Mouse (Mus musculus): ENCODE data around the gene Lig3.

The Lig3 gene

DNA sequence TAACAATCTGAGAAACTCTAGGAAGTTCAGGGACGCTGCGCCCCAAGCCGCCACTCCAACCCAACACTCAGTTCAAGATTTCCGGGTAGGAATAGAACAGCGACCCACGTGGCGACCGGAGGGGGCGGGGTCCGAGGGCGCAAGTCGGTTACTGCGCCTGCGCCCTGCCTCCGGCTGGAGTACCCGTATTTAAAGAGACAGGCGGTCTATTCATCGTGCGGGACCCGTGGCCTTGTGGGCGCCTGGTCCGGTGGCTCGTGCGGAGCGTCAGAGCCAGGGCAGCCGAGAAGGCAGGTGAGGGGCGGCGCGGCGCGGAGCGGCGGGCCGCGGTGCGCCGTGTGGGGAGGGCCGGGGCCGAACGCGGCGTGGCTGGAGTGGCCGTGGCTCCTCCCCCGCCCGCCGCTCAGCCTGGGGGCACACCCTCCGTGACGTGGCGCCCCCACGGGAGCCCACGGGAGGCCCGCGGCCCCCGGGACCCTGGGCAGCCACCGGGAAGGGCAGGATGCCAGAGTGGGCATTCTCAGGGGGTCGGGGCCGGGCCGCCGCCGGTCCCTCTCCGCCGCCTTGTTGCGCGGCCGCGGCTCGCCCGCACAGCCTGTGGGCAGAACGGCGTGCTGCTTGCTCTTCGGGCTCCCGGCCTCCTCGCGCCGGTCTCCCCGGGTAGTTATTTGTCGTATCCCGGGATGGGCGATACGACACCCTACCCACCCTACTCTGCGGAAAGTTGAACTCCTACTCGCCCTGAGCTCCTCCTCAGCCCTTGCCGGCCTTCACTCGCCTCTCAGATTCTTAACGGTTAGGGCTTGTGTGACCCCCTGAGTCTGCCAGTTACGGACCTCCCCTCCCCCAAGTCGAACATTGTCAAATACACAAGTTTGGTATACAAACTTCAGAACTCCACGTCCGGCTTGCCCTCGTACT lies at the start of gene Lig3:
TSS of gene Lig3 (plus strand) at position 126 of the 921 bp plus-strand sequence.
- DNase-seq (ENCODE audit: low spot score): peak; percentile 88

DNA sequence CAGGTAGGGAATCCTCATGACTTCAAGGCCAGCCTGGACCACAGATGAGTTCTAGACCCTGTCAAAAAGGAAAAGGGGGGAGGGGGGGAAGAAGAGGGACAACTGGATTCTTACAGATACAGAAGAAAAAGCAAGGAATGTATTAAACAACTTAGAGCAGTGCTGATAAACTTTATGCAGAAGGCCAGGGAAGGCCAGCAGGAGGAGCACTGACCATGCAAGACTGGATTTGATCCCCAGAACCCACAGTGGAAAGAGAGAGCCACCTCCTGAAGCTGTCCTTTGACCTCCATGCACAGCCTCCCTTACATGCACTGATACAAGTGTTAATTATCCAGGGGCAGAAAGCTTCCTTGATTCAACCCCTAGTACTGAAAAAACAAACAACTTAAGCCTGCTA lies 46.7 kb upstream of the Lig3 start:
- DNase-seq (ENCODE audit: low spot score): no peak

DNA sequence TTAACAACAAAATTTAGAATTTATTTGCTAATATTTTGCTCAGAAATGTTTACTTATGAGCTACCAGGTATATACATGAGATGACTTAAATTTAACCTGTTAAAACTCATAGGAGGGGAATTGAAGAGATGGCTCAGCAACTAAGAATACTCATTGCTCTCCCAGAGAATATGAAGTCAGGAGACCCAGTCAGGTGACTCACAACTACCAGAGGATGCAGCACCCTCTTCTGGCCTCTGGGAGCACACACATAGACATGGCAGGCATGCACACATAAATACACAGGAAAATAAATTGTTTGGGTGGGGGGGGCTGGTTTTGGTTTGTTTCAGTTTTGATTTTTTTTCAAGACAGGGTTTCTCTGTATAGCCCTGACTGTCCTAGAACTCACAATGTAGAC lies 41.9 kb upstream of the Lig3 start:
- DNase-seq (ENCODE audit: low spot score): no peak

DNA sequence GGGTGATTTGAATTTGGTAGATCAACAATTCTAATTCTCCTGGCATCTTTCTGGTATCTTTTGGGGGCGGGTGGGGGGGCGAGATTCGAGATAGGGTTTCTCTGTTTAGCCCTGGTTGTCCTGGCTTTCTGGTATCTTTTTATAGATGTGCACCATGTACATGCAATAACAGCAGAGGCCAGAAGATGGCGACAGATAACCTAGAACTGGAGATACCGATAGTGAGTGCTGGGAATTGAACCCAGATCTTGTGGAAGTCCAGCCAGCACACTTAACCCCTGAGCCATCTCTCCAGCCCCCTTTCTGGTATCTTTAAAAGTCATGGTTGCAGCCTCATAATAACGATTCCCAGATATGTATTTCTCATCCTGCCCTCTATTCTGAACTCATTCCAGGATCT lies 34.8 kb upstream of the Lig3 start:
- no peak for DNase-seq (ENCODE audit: low spot score)

DNA sequence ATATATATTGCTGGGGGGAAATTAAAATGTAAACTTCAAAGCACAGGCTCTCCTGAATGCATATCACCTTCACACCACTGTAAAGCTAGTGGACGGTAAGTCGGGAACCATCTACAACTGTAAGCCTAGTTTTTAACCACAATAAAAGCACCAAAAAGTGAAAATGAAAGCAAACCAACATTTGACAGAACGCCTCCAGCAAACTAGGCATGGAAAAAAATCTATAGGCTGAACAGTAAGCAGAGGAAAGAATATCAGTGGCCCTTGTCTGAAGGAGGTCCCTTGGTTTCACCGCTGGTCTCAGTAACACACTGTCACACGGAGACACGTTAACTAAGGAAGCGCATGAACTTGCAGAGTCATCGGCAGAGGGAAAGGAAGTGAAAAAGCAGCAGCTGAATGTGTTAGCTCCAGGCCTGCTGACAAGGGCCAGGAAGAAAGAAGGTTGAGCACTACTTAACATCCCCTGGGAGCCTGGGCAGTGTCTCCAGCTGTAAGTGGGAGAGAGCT lies 34.0 kb upstream of the Lig3 start:
- DNase-seq (ENCODE audit: low spot score): no peak

DNA sequence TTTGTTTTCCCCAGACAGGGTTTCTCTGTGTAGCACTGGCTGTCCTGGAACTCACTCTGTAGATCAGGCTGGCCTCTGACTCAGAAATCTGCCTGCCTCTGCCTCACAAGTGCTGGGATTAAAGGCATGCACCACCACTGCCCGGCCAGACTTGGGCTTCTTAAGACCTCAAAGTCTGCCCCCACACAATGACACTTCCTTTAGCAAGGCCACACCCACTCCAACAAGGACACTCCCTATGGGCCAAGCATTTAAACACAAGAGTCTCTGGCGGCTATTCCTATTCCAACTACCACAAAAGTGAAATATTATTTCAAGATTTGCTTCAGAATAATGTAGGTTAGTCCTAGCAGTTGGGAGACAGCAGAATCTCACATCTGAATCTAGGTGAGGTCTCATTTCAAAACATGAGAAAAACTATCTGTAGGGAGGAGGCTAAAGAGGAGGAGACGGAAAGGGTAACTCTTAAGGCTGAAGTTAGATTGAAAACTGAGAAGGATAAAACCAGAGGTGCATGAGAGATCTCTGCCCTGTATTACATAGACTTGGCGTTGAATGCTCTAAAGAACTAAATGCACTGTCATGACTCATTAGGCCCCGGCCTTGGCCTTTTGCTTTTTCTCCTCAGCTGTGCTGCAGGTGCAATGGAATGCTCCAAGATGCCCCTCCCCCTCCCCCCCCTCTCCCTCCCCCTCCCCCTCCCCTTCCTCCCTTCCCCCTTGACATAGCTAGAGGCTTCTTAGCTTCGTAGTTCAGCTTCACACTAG lies 28.4 kb upstream of the Lig3 start:
- no peak for DNase-seq (ENCODE audit: low spot score)

DNA sequence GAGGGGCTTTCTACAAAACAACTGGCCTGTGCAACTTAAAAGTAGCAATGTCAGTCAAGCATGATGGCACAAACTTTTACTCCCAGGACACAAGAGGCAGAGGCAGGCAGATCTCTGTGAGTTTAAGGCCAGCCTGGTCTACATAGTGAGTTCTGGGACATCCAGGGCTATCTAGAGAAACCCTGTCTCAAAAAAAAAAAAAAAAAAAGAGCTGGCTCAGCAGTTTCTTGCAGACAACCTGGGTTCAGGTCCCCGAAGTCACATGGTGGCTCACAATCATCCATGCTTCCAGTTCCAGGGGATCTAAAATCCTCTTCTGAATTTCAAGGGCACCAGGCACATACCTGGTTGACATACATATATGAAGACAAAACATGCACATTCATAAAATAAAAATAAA lies 25.0 kb upstream of the Lig3 start:
- no peak for DNase-seq (ENCODE audit: low spot score)

DNA sequence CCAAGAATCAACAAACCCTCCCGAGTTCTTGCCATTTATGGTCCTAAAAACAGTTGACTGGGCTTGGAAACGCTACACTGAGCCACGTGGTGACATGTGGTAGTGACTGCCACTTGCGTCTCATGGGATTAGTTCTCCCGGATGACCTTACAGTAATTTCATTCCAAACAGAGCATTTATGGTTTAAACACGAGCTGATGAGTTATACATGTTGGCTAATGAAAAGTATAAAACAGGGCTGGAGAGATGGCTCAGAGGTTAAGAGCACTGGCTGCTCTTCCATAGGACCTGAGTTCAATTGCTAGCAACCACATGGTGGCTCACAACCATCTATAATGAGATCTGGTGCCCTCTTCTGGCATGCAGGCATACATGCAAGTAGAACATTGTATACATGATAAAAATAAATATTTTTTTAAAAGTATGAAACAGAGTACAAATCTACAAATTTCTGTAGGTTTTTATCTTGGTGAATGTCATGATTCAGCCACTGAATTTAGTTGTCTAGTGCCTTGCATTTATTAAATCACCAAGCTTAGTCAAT lies 18.6 kb upstream of the Lig3 start:
- no peak for DNase-seq (ENCODE audit: low spot score)

DNA sequence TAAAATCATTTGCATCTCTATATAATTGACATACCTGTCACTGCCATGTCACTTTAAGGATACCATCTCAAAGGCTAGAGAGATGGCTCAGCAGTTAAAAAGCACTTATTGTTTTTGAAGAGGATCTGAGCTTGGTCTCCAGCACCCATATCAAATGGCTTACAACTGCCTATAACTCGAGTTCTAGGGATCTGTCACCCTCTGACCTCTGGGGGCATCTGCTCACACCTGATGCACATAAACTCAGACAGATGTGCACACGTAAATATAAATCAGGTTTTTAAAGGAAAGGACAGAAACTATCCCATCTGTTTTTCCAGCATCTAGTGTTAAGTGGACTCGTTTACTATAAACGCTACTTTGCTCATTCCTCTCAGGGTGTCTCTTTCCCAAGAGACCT lies 17.6 kb upstream of the Lig3 start:
- no peak for DNase-seq (ENCODE audit: low spot score)

DNA sequence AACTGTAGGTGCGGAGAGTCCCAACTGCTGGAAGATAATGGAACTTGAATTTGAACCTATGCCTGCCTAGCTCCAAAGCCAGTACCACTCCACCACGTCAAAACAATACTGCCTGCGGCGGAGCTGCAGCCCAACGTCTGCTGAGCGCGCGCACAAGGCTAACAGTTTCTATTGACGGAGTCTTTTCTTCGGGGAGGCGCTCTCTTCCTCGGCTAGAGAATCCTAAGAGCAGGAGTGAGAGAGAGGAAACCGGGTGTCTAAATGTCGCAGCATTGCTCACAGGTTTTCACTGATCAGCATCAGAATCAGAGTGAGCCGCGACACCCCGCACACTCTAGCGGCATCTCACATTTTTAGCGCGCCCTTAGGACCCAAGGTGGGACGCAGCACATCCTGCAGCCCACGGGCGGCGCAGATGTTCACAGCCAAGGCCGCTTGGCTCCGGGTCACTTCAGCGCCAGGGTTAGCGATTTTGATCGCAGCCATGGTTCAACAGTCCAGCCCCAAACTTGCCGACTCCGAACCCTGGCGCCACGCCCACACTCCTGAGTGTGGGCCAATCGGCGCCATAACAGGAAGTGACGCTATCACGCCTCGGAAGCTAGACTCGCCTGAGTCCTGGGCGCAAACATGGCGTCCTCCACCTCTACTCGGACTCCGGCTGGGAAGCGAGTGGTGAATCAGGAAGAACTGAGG lies 17.0 kb upstream of the Lig3 start, which contains the start of the genes Cct6b and Zfp830:
TSS of gene Cct6b (minus strand) at position 580 of the 696 bp plus-strand sequence.
TSS of gene Zfp830 (plus strand) at position 604 of the 696 bp plus-strand sequence.
- DNase-seq (ENCODE audit: low spot score): peak; percentile 87

DNA sequence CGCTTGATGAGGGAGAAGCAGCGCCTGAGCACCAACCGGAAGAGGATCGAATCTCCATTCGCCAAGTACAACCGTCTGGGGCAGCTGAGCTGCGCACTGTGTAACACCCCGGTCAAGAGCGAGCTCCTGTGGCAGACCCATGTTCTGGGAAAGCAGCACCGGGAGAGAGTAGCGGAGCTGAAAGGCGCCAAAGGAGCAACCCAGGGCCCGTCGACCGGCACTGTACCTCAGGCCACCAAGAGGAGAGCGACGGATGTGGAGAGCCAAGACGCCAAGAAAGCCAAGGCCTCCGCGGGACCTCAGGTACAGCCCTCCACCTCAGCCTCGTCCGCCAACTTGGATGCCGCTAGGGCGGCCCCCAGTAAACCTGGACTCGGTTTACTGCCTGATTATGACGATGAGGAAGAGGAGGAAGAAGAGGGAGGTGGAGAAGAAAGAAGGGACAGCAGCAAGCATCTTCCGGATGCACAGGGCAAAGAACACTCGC lies 16.4 kb upstream of the Lig3 start:
- DNase-seq (ENCODE audit: low spot score): no peak

DNA sequence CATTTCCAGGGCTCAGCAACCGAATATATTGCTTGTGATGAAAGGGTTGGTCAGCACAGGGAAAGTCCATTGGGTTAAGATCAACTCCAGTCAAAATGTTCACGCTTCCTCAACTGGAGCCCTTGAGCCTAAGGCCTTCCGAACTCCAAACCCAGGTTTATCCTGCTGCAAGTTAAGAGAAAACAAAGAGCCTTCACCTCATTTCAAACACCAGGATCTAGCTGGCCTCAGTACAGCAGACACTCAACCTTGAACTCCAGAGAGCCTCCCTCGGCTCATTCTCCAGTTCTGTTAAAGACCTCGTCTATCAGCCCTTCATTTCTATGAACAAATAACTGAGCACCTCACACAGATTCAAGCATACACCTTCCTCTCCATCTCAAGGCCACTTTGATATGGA lies 774 bp upstream of the Lig3 start:
- no peak for DNase-seq (ENCODE audit: low spot score)

DNA sequence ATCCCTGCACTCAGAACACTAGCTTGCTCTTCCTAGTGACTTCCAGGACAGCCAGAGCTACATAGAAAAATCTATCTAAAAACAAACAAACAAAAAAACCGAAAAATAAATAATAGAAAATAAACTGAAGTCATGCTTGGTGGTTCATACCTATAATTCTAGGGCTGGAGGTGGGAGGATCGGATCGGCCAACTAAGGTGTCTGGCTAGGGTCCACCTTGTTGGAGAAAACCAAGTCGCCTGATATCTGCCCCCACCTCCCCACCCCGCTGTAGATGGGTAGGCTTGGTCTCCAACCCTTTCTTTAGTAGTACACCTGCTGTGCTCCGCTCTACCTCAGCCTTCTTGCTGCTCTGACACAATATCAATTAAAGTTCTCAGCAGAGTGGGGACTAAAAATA lies 1.3 kb downstream of the Lig3 start:
- DNase-seq (ENCODE audit: low spot score): no peak

DNA sequence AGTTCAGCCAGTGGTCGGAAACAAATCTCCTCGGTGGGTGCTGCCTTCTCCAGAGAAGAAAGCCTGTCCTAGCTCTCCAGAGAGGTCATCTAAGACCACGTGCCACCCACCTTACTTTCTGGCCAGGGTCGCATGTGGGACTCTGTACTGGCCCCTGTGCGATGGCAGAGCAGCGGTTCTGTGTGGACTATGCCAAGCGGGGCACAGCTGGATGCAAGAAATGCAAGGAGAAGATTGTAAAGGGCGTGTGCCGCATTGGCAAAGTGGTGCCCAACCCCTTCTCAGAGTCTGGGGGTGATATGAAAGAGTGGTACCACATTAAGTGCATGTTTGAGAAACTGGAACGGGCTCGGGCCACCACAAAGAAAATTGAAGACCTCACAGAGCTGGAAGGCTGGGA lies 2.5 kb downstream of the Lig3 start:
- no peak for DNase-seq (ENCODE audit: low spot score)

DNA sequence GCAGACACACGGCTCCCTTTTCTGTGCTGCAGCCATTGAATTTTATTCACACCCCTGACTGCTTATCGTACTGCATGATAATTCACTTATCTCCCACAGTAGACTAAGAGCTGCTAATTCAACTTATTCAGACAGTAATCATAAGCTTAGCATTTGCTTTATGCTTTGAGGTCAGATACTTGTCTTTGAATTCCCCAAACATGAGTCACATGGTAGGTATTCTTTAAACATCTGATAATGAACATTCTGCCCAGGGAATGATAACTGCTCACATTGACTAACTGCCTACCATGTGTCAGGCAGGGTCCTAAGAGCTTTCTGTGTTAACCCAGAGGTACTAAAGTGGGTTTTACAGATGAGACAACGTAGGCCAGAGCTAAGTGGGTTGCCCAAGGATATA lies 25.7 kb downstream of the Lig3 start:
- DNase-seq (ENCODE audit: low spot score): no peak

DNA sequence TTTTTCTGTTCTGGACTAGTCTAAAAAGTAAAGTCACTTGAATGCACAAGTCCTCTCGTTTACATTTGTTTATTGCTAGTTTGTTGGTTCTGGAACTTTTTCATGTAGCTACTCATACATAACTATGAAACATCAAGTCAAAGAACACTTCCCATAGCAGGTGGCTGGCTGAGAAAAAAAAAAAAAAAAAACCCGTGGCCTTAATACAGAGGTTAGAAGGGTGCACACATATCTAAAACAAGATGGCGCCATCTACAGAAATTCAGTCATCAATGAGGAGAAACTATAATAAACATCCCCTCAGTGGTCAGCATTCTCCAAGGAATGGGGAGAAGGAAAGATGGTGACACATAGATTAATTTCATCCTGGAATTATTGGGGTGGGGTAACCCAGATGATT lies 26.5 kb downstream of the Lig3 start:
- DNase-seq (ENCODE audit: low spot score): no peak

DNA sequence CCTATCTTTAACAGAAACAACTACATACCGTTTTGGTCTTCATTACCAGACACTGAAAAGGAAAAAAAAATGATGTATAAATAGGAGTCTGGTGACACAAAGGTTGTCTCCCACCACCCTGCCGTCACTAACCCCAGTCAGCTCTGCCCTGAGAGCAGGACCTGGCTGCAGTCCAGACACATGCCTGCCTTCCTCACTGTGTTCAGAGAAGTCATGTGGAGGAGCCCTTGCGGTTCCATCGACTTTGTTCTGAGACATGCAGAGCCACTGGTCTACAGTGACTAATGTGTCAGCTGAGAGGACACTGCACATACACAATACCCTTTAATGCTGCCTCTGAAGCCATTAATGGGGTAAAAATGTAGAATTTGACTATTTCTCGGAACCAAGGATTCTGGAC lies 27.6 kb downstream of the Lig3 start:
- no peak for DNase-seq (ENCODE audit: low spot score)

DNA sequence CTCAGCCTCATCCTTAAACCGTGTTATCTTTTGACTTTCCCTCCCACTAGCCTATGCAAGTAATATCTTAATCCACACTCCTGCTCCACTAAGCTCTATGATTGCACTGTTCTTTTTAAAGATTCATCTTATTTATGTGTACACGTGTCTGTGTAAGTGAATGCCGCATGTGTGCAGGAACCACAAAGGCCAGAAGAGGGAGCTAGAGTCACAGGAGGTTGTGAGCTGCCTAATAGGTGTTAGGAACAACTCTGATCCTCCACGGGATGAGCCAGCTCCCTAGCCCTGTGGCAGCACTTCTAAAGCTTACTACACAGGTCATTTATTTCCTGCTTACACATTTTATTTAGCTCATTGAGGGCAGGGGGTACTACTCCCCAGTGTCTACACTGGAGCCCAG lies 38.4 kb downstream of the Lig3 start:
- DNase-seq (ENCODE audit: low spot score): no peak

DNA sequence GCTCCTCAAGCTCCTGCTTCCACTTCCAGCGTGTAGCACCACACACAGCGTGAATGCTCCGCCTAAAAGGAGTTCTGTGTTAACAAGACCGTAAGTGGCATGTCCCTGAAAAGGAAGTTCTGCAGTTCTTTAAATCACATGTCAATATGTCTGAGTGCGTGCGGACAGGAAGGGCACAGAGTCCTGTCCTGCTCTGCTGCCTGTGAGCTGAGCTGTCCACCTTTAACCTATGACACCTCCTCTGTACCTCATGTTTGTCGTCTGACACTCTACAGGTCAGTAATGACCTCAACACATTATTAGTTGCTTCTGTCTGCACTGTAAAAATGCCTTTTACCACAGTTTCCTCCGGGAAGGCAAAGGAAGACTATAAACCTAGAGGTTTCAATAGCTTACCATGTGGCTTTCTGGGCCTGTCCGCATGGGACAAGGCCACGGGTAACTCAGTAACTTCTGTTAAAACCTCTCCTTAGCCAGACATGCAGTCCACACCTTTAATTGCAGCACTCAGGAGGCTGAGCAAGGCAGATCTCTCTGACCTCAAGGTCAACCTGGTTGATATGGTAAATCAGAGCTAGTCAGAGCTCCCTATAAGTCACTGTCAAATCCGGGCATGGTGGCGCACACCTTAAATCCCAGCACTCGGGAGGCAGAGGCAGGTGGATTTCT lies 40.0 kb downstream of the Lig3 start:
- DNase-seq (ENCODE audit: low spot score): no peak

DNA sequence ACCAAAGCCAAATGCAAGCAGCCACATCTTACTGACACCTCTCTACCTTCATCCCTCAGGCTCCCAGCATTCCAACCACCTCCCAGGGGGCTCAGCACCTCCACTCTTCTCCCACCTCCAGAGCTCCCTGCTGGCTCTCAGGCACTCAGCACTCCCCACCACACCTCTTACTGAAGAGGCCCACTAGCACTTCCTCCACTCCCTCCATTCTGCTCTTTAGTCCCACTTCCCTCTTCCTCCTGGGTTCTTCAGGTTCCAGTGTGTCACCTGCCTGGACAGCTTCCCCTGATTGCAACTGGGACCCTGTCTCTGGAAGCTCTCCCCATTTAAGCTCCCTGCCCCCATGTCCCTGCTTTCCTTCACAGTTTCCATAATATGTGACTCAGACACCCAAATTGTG lies 45.9 kb downstream of the Lig3 start:
- DNase-seq (ENCODE audit: low spot score): no peak
